Mouse (Mus musculus): ENCODE results near the gene Slc36a2. TPM values are rescaled to one million over a fixed set of nuclear protein-coding genes. Genes with fewer than 3 reads are reported as not detected.

Slc36a2 gene
- polyA plus RNA-seq, 1 experiment from 2014 or later = 7.1 TPM

- no peak for ATAC-seq (replicated peaks; ENCODE audit: extremely low read depth, insufficient read depth, low FRiP score)
- H3K27ac ChIP-seq (ENCODE audit: low read length) = no peak within 1 kb of the TSS
Observed at GRCm38 (mm10) chr11:55151608-55152007, 33.3 kb downstream of the Slc36a2 start, which contains the start of gene Slc36a3. Gene Slc36a3 (minus strand): TSS chr11:55151708.

GRCm38 (mm10) chr11:55148461-55148860, 36.4 kb downstream of the Slc36a2 start:
- H3K9ac ChIP-seq (ENCODE audit: low read length) = no peak overlapping the region
- H3K4me1 ChIP-seq (ENCODE audit: control insufficient read depth, insufficient read depth, low read length) = no peaks in the 10 kb centered on the region
- ATAC-seq (replicated peaks; ENCODE audit: extremely low read depth, insufficient read depth, low FRiP score) = no peak
- WGBS = 59% methylated on average over 4 of the region's 4 CpGs
- H3K9me3 ChIP-seq (replicated peaks; ENCODE audit: control insufficient read depth, low read length) = no peaks in the 10 kb centered on the region
- no peaks in the 10 kb centered on the region for H3K27me3 ChIP-seq (ENCODE audit: control insufficient read depth, insufficient read depth, low read length)
- H3K27ac ChIP-seq (ENCODE audit: low read length) = no peak overlapping the region
- no peak overlapping the region for H3K4me3 ChIP-seq (ENCODE audit: low read length)
- no peaks in the 10 kb centered on the region for H3K36me3 ChIP-seq (ENCODE audit: control insufficient read depth, insufficient read depth)
- H3K4me2 ChIP-seq (ENCODE audit: low read depth, low read length) = no peak overlapping the region

More at GRCm38 (mm10) chr11:55151608-55152007, 33.3 kb downstream of the Slc36a2 start, which contains the start of gene Slc36a3:
- Histone ChIP-seq H3K36me3 (ENCODE audit: control insufficient read depth, insufficient read depth) (no peaks in the 10 kb centered on the region), H3K9me3 (replicated peaks; ENCODE audit: control insufficient read depth, low read length) (no peaks in the 10 kb centered on the region), H3K9ac (ENCODE audit: low read length) (no peak within 1 kb of the TSS), H3K4me3 (ENCODE audit: low read length) (no peak within 1 kb of the TSS), H3K27me3 (ENCODE audit: control insufficient read depth, insufficient read depth, low read length) (no peaks in the 10 kb centered on the region), H3K4me1 (ENCODE audit: control insufficient read depth, insufficient read depth, low read length) (no peaks in the 10 kb centered on the region), H3K4me2 (ENCODE audit: low read depth, low read length) (no peak within 1 kb of the TSS)
- 75% methylated on average over 3 of the region's 3 CpGs for WGBS

- 66% methylated on average over 6 of the region's 6 CpGs for WGBS
- H3K27me3 ChIP-seq (ENCODE audit: control insufficient read depth, insufficient read depth, low read length) = no peaks in the 10 kb centered on the region
- no peak overlapping the region for H3K4me3 ChIP-seq (ENCODE audit: low read length)
- ATAC-seq (replicated peaks; ENCODE audit: extremely low read depth, insufficient read depth, low FRiP score) = no peak
- no peak overlapping the region for H3K9ac ChIP-seq (ENCODE audit: low read length)
- no peaks in the 10 kb centered on the region for H3K4me1 ChIP-seq (ENCODE audit: control insufficient read depth, insufficient read depth, low read length)
- H3K4me2 ChIP-seq (ENCODE audit: low read depth, low read length) = no peak overlapping the region
- H3K36me3 ChIP-seq (ENCODE audit: control insufficient read depth, insufficient read depth) = no peaks in the 10 kb centered on the region
- H3K27ac ChIP-seq (ENCODE audit: low read length) = no peak overlapping the region
- no peaks in the 10 kb centered on the region for H3K9me3 ChIP-seq (replicated peaks; ENCODE audit: control insufficient read depth, low read length)
Observed at GRCm38 (mm10) chr11:55147423-55147822, 37.5 kb downstream of the Slc36a2 start.

- Histone ChIP-seq H3K4me3 (ENCODE audit: low read length) (no peak overlapping the region), H3K36me3 (ENCODE audit: control insufficient read depth, insufficient read depth) (no peaks in the 10 kb centered on the region), H3K27me3 (ENCODE audit: control insufficient read depth, insufficient read depth, low read length) (no peaks in the 10 kb centered on the region), H3K9ac (ENCODE audit: low read length) (no peak overlapping the region), H3K27ac (ENCODE audit: low read length) (no peak overlapping the region), H3K9me3 (replicated peaks; ENCODE audit: control insufficient read depth, low read length) (no peaks in the 10 kb centered on the region), H3K4me2 (ENCODE audit: low read depth, low read length) (no peak overlapping the region), H3K4me1 (ENCODE audit: control insufficient read depth, insufficient read depth, low read length) (no peaks in the 10 kb centered on the region)
- 85% methylated on average over 1 of the region's 1 CpGs for WGBS
- no peak for ATAC-seq (replicated peaks; ENCODE audit: extremely low read depth, insufficient read depth, low FRiP score)
Observed at GRCm38 (mm10) chr11:55146855-55147254, 38.0 kb downstream of the Slc36a2 start.

GRCm38 (mm10) chr11:55144011-55144410, 40.9 kb downstream of the Slc36a2 start:
- Histone ChIP-seq H3K4me1 (ENCODE audit: control insufficient read depth, insufficient read depth, low read length) (no peaks in the 10 kb centered on the region), H3K27ac (ENCODE audit: low read length) (no peak overlapping the region), H3K4me3 (ENCODE audit: low read length) (no peak overlapping the region), H3K9ac (ENCODE audit: low read length) (no peak overlapping the region), H3K9me3 (replicated peaks; ENCODE audit: control insufficient read depth, low read length) (no peaks in the 10 kb centered on the region), H3K27me3 (ENCODE audit: control insufficient read depth, insufficient read depth, low read length) (no peaks in the 10 kb centered on the region), H3K4me2 (ENCODE audit: low read depth, low read length) (no peak overlapping the region), H3K36me3 (ENCODE audit: control insufficient read depth, insufficient read depth) (no peaks in the 10 kb centered on the region)
- no peak for ATAC-seq (replicated peaks; ENCODE audit: extremely low read depth, insufficient read depth, low FRiP score)
- 73% methylated on average over 5 of the region's 5 CpGs for WGBS

GRCm38 (mm10) chr11:55141502-55141901, 43.4 kb downstream of the Slc36a2 start:
- 81% methylated on average over 4 of the region's 4 CpGs for WGBS
- no peak overlapping the region for H3K4me2 ChIP-seq (ENCODE audit: low read depth, low read length)
- H3K4me1 ChIP-seq (ENCODE audit: control insufficient read depth, insufficient read depth, low read length) = no peaks in the 10 kb centered on the region
- no peaks in the 10 kb centered on the region for H3K27me3 ChIP-seq (ENCODE audit: control insufficient read depth, insufficient read depth, low read length)
- H3K9me3 ChIP-seq (replicated peaks; ENCODE audit: control insufficient read depth, low read length) = no peaks in the 10 kb centered on the region
- no peak overlapping the region for H3K9ac ChIP-seq (ENCODE audit: low read length)
- H3K4me3 ChIP-seq (ENCODE audit: low read length) = no peak overlapping the region
- ATAC-seq (replicated peaks; ENCODE audit: extremely low read depth, insufficient read depth, low FRiP score) = no peak
- H3K36me3 ChIP-seq (ENCODE audit: control insufficient read depth, insufficient read depth) = no peaks in the 10 kb centered on the region
- H3K27ac ChIP-seq (ENCODE audit: low read length) = no peak overlapping the region

- Histone ChIP-seq H3K27ac (ENCODE audit: low read length) (no peak overlapping the region), H3K9ac (ENCODE audit: low read length) (no peak overlapping the region), H3K4me1 (ENCODE audit: control insufficient read depth, insufficient read depth, low read length) (no peaks in the 10 kb centered on the region), H3K4me3 (ENCODE audit: low read length) (no peak overlapping the region), H3K27me3 (ENCODE audit: control insufficient read depth, insufficient read depth, low read length) (no peaks in the 10 kb centered on the region), H3K9me3 (replicated peaks; ENCODE audit: control insufficient read depth, low read length) (no peaks in the 10 kb centered on the region), H3K4me2 (ENCODE audit: low read depth, low read length) (no peak overlapping the region), H3K36me3 (ENCODE audit: control insufficient read depth, insufficient read depth) (no peaks in the 10 kb centered on the region)
- ATAC-seq (replicated peaks; ENCODE audit: extremely low read depth, insufficient read depth, low FRiP score) = no peak
Observed at GRCm38 (mm10) chr11:55137646-55138045, 47.2 kb downstream of the Slc36a2 start.

GRCm38 (mm10) chr11:55136770-55137547, 47.9 kb downstream of the Slc36a2 start:
- no peaks in the 10 kb centered on the region for H3K27me3 ChIP-seq (ENCODE audit: control insufficient read depth, insufficient read depth, low read length)
- no peaks in the 10 kb centered on the region for H3K36me3 ChIP-seq (ENCODE audit: control insufficient read depth, insufficient read depth)
- no peak for ATAC-seq (replicated peaks; ENCODE audit: extremely low read depth, insufficient read depth, low FRiP score)
- no peak overlapping the region for H3K4me3 ChIP-seq (ENCODE audit: low read length)
- WGBS = 65% methylated on average over 15 of the region's 15 CpGs
- H3K27ac ChIP-seq (ENCODE audit: low read length) = peak overlapping the region; percentile 47; the same call in 1 of the 2 replicates
- no peak overlapping the region for H3K4me2 ChIP-seq (ENCODE audit: low read depth, low read length)
- H3K9ac ChIP-seq (ENCODE audit: low read length) = no peak overlapping the region
- H3K9me3 ChIP-seq (replicated peaks; ENCODE audit: control insufficient read depth, low read length) = no peaks in the 10 kb centered on the region
- H3K4me1 ChIP-seq (ENCODE audit: control insufficient read depth, insufficient read depth, low read length) = no peaks in the 10 kb centered on the region

- no peak overlapping the region for H3K9ac ChIP-seq (ENCODE audit: low read length)
- no peak overlapping the region for H3K27ac ChIP-seq (ENCODE audit: low read length)
- WGBS = 89% methylated on average over 5 of the region's 5 CpGs
- no peak overlapping the region for H3K4me2 ChIP-seq (ENCODE audit: low read depth, low read length)
- H3K4me3 ChIP-seq (ENCODE audit: low read length) = no peak overlapping the region
- no peaks in the 10 kb centered on the region for H3K4me1 ChIP-seq (ENCODE audit: control insufficient read depth, insufficient read depth, low read length)
- H3K36me3 ChIP-seq (ENCODE audit: control insufficient read depth, insufficient read depth) = no peaks in the 10 kb centered on the region
- no peaks in the 10 kb centered on the region for H3K9me3 ChIP-seq (replicated peaks; ENCODE audit: control insufficient read depth, low read length)
- no peak for ATAC-seq (replicated peaks; ENCODE audit: extremely low read depth, insufficient read depth, low FRiP score)
- H3K27me3 ChIP-seq (ENCODE audit: control insufficient read depth, insufficient read depth, low read length) = no peaks in the 10 kb centered on the region
Observed at GRCm38 (mm10) chr11:55134871-55135270, 50.0 kb downstream of the Slc36a2 start.

All from heart, embryonic 16.5 days (tissue).